Mouse (Mus musculus) right cerebral cortex, adult 2 months (tissue): ENCODE data around the gene B4galt4.
A peak's percentile ranks its signal among the peaks of the same experiment; 100 is the strongest.
"Not testable (repeated sequence)": the region's sequence is repeated elsewhere in the genome, so short reads cannot be mapped to it uniquely, and the experiment has no call there.

Source experiments
- DNase-seq, 2 experiments: peaks; one replicate each; pipeline ENCODE4 v3.0.0; 2021 to 2022; ENCODE audit warnings: low spot score in 2 of 2

The B4galt4 gene

GRCm38 (mm10) chr16:38769529-38769928 is 27.5 kb downstream of the B4galt4 start:
- DNase-seq = no peak

- no peak for DNase-seq
These were observed 29.1 kb downstream of the B4galt4 start for GRCm38 (mm10) chr16:38771145-38771544.

GRCm38 (mm10) chr16:38772906-38773496 is 30.9 kb downstream of the B4galt4 start:
- no peak for DNase-seq

GRCm38 (mm10) chr16:38774964-38775746 is 33.1 kb downstream of the B4galt4 start:
- DNase-seq = no peak

GRCm38 (mm10) chr16:38776342-38776741 is 34.3 kb downstream of the B4galt4 start:
- no peak for DNase-seq

- DNase-seq = no peak
These were observed 39.0 kb downstream of the B4galt4 start for GRCm38 (mm10) chr16:38780960-38781572.

- no peak for DNase-seq
These were observed 39.9 kb downstream of the B4galt4 start for GRCm38 (mm10) chr16:38781946-38782345.

- no peak for DNase-seq
These were observed 40.5 kb downstream of the B4galt4 start for GRCm38 (mm10) chr16:38782524-38783067.

GRCm38 (mm10) chr16:38785301-38785700 is 43.2 kb downstream of the B4galt4 start:
- no peak for DNase-seq

GRCm38 (mm10) chr16:38789016-38789415 is 47.0 kb downstream of the B4galt4 start:
- no peak for DNase-seq

- no peak for DNase-seq
These were observed 47.9 kb downstream of the B4galt4 start for GRCm38 (mm10) chr16:38789966-38790365.

GRCm38 (mm10) chr16:38793120-38793519 is 51.1 kb downstream of the B4galt4 start:
- DNase-seq = no peak

- no peak for DNase-seq
These were observed 56.9 kb downstream of the B4galt4 start for GRCm38 (mm10) chr16:38798957-38799450.

- no peak for DNase-seq
These were observed 58.0 kb downstream of the B4galt4 start, which contains the start of gene Upk1b for GRCm38 (mm10) chr16:38800091-38800490. Gene Upk1b (minus strand): TSS chr16:38800328.

- not testable (repeated sequence) for DNase-seq
These were observed 65.7 kb downstream of the B4galt4 start for GRCm38 (mm10) chr16:38807796-38808195.

- DNase-seq = no peak
These were observed 68.1 kb downstream of the B4galt4 start for GRCm38 (mm10) chr16:38810196-38810595.

GRCm38 (mm10) chr16:38812521-38812920 is 70.5 kb downstream of the B4galt4 start:
- DNase-seq = peak; percentile 56 to 58
